Mouse (Mus musculus) brain, embryonic 14.5 days (tissue): ENCODE results near the gene Uckl1. TPM values are rescaled to one million over a fixed set of nuclear protein-coding genes. Genes with fewer than 3 reads are reported as not detected.
A peak's percentile ranks its signal among the peaks of the same experiment; 100 is the strongest.

ENCODE experiments used
- DNase-seq: peaks from one replicate; pipeline ENCODE4 v3.0.0-alpha.2; 2011; ENCODE audit warnings: low read depth
- CTCF ChIP-seq: fragments of 200-500 bp; IDR thresholded peaks from 2 replicates; pipeline ENCODE4 v1.5.1; 2012; ENCODE audit warnings: inconsistent platforms, mild to moderate bottlenecking, moderate library complexity, borderline replicate concordance; ENCODE audit not compliant: insufficient read depth, insufficient read length; ENCODE audit errors: extremely low read depth
- POLR2A ChIP-seq: fragments of 200-500 bp; IDR thresholded peaks from 2 replicates; pipeline ENCODE4 v1.6.1; 2012; ENCODE audit warnings: mild to moderate bottlenecking, inconsistent platforms, borderline replicate concordance; ENCODE audit not compliant: poor library complexity, insufficient read depth, insufficient read length, severe bottlenecking; ENCODE audit errors: extremely low read depth
- polyA plus RNA-seq: library from polyadenylated mRNA; depleted of rRNA; stranded (reverse); fragments of >200 nt; gene quantifications from 2 replicates; pipeline ENCODE4 v1.2.3, GENCODE M21; 2012; rRNA removed

Gene Uckl1
- polyA plus RNA-seq: 125 and 204 TPM in 2 replicates

GRCm38 (mm10) chr2:181584411-181584942 lies at the start of gene Uckl1:
Gene Uckl1 (minus strand): TSS chr2:181584892.
- DNase-seq: no peak
- TF ChIP-seq CTCF: no peak
- no peak for TF ChIP-seq POLR2A

- TF ChIP-seq CTCF (no peak), POLR2A (no peak)
- no peak for DNase-seq
Observed at GRCm38 (mm10) chr2:181632624-181633023, 47.9 kb upstream of the Uckl1 start.

- DNase-seq: no peak
- no peak for TF ChIP-seq POLR2A
- TF ChIP-seq CTCF: no peak
Observed at GRCm38 (mm10) chr2:181628471-181628870, 43.8 kb upstream of the Uckl1 start.

DNA sequence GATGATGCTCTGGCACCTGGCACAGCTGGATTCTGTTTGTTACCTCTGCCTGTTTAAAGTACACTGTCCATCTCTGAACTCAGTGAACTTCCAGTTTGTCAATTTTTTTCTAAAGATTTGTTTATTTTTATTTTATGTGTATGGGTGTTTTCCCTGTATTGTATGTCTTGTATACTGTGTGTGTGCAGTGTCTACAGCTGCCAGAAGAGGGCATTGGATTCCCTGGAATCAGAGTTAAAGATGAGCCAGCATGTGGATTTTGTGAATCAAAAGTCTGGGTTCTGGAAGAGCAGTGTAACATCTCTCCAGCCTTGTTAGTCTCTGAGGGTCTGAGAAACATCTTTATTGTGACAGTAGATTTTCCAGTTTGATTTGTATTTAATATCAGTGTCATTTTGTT lies 38.7 kb upstream of the Uckl1 start:
- TF ChIP-seq CTCF (peak; percentile 33; the same call in 1 of the 2 replicates), POLR2A (no peak)
- DNase-seq: peak; percentile 46

DNA sequence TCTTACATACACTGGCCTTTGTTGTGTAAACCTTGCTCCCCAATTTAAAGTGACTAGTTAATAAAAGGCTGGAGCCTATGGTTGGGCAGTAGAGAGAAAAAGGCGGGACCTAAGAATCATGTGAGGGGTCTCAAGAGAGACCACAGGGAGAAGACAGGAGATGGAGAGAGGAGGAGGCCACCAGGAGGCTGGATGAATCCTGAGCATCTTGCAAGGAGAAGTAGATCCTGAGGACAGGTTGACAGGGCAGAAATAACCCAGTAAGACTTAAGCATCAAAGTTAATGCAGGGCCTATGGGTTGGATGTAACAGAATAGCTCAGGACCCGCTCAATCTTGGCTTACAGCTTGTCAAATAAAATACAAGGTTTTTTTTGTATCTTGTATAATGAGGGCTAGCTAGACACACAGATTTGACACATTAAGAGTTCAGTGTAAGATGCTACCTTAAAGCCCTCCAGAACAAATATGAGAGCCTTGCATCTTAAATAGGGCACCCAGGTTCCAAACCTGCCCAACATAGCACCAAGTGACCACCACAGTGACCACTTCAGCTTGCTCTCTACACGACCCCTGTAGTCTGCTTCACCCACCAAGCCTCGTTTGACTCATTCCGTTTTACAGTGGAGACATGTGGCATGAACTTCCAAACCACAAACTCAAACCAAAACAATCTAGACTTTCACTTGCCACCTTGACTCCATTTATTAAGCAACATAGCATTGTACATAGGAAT lies 34.2 kb upstream of the Uckl1 start:
- no peak for DNase-seq
- TF ChIP-seq CTCF (no peak), POLR2A (no peak)

GRCm38 (mm10) chr2:181602367-181602766 lies 17.7 kb upstream of the Uckl1 start:
- DNase-seq: no peak
- TF ChIP-seq CTCF: no peak
- TF ChIP-seq POLR2A: no peak

GRCm38 (mm10) chr2:181601751-181602145 lies 17.1 kb upstream of the Uckl1 start:
- TF ChIP-seq POLR2A (no peak), CTCF (no peak)
- DNase-seq: no peak

DNA sequence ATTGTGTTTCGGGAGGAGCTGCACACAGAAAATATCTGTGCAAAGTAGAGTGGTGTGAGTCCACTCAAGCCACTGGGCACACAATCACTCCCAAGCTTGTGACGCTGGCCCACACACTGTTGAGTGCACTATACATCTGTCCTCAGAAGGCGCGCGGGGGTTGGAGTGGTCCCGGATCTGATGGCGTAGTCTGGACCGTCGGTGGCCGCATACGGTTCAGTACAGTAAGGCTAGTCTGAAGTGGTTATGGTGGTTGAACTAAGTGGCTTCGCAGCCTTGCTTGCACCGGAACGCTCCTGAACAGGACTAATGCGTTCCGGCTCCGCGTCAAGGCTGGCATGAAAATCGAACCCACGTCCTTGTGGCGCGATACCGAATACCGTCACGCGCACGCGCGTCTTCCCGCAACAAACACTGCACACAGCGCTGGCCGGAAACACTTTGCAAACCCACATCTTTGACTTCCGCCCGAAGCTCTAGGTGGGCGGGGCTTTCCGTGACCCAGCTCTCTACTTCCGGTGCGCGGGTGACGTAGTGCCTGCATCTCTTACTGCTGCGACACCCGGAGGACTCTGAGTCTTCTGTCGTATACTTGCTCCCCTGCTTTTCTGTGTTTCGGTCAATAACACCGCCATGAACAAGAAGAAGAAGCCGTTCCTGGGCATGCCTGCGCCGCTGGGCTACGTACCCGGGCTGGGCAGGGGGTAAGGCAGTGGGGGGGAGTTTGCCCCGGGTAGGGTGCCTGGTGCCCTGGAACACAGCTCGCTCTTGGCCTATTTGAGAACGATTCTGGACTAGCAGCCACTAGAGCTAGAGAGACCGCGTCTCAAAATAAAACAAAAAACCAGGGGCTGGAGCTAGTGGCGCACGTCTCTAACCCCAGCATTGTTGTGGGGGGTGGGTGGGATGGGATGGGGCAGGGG lies 16.4 kb upstream of the Uckl1 start:
- DNase-seq: peak; percentile 99
- TF ChIP-seq POLR2A: no peak
- TF ChIP-seq CTCF: no peak

DNA sequence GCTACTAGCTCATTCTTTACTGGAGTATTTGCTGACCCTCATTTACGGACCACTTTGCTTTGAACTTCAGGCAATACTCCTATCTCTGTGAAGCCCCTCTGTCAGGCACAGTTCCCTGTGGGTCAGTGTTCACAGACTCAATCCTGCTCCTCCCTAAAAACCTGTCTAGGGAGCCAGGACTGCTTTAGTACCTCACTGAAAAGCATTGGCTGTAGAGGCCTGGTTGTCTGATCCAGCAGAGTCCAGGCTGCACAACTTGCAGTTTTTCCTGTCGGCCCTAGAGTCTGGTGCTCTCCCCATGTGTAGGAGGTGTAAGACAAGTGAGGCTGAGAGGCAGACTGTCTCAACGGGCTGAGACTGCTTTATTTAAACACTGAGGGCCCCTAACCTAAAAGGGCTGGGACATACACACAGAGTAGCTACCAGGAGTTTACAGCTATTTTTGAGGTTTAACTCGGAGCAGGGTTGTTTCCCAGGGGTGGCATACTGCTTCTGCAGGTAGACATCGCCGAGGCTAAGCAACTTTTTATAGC lies 15.6 kb upstream of the Uckl1 start:
- no peak for DNase-seq
- no peak for TF ChIP-seq POLR2A
- TF ChIP-seq CTCF: no peak

DNA sequence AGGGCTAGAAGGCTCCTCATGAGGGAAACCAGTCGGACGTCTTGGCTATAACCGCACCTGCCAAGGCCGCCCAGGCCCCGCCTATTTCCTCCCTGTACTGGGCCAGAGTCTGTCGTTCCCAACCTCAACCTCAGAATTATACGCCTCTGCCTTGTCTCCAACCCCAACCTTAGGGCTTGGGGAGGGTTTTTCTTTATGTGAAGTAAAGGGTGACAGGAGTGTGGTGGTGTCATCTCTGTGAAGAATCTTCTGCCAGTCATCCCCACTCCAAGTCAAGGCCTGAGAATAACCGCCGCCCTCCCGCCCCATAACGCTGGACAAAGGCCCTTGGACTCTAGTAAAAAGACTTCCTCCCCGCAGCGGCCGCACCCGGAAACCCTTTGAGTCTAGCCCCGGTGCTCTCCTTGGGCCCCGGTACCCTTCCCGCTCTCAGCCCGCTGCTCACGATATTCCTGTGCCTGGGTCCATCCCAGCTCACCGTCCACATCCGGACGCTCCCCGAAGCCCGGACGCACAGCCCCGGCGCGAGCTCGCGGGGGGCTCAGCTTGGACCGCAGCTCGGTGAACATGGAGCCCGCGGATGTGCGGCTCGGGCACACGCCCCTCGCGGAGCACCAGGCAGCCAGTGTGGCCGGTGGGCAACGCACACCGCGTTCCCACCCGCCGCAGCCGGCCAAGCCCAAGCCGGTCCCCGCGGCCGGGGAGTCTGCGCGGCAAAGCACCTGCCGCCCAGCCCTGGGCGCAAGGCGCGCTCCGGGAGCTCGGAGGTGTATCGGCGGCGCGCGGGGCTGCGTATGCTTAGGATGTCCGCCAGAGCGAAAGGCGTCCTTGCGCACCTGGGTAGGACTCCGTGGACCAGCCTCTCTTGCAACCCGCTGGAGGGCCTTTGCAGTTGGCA lies 14.0 kb upstream of the Uckl1 start, which contains the start of gene Samd10:
Samd10 (minus strand) TSS at position 759 of the 898 bp plus-strand sequence.
- TF ChIP-seq POLR2A (peak; percentile 94), CTCF (peak; percentile 27; the same call in 1 of the 2 replicates)
- DNase-seq: peak; percentile 83

- TF ChIP-seq POLR2A: no peak
- TF ChIP-seq CTCF: no peak
- DNase-seq: peak; percentile 26
Observed at GRCm38 (mm10) chr2:181597378-181598061, 12.8 kb upstream of the Uckl1 start.
